Mouse (Mus musculus) embryo, embryonic 11 days (tissue): ENCODE measurements around the gene Gpr137.
"Not testable (repeated sequence)": the region's sequence is repeated elsewhere in the genome, so short reads cannot be mapped to it uniquely, and the experiment has no call there.

Source experiments
- DNase-seq: peaks from one replicate; pipeline ENCODE4 v3.0.0-alpha.2; 2015

The Gpr137 gene

GRCm38 (mm10) chr19:6899641-6900040 lies 42.6 kb downstream of the Gpr137 start:
- no peak for DNase-seq

GRCm38 (mm10) chr19:6895608-6896305 lies 46.5 kb downstream of the Gpr137 start:
- not testable (repeated sequence) for DNase-seq

- no peak for DNase-seq
Measured at GRCm38 (mm10) chr19:6893731-6894451, 48.4 kb downstream of the Gpr137 start.

GRCm38 (mm10) chr19:6892512-6892911 lies 49.8 kb downstream of the Gpr137 start:
- DNase-seq, result no peak
